Mouse (Mus musculus): ENCODE data around the gene Cxcl2.

Gene Cxcl2

DNA sequence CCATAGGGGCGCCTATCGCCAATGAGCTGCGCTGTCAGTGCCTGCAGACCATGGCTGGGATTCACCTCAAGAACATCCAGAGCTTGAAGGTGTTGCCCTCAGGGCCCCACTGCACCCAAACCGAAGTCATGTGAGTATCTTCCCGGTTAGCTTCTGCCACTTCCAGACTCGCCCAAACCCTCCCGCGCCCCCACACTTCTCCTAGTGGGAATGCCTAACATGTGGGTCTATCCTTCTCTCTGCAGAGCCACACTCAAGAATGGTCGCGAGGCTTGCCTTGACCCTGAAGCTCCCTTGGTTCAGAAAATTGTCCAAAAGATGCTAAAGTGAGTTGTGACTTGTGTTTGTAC, 12.2 kb upstream of the Cxcl2 start:
- DNase-seq (ENCODE audit: low read depth in 2 of 2, low spot score in 2 of 2) = no peak

DNA sequence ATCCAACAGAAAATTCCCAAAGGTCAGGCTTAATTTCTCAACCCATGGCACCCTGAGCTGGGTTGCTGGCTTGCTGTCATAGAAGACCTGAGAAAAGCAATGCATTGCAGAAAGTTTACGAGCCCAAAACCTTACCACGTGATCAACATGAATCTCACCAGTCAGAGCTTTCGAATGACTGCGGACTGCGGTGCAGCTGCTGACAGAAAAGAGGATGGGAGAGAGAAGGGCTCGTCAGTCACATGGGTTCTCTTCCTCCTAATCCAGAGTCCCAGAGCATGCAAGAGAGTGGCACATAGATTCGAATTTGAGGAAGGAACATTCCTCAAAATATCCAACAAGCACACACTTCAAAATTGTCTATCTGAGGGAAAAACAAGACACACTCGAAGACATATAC, 9.4 kb upstream of the Cxcl2 start:
- no peak for DNase-seq (ENCODE audit: low read depth in 2 of 2, low spot score in 2 of 2)

GRCm38 (mm10) chr5:90897429-90897828, 6.2 kb upstream of the Cxcl2 start:
- no peak for DNase-seq (ENCODE audit: low read depth in 2 of 2, low spot score in 2 of 2)

DNA sequence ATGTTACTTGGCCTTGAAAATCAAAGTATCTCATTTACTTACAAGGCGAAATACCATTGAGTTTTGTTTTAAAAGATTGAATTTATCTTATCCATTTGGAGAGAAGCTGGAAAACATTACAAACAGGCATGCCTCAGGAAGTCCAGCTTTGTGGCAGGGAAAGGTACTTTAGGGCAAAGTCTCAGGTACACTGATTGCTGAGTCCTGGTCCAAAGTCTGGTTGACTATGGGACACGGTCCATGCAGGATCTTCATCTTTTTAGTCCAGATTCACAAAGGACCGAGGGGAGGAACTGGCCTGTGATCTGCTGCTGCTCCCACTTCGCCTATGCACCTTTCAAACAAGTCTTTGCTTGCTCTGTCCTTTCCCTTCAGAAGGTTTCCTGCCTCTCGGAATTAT, 4.4 kb upstream of the Cxcl2 start:
- no peak for DNase-seq (ENCODE audit: low read depth in 2 of 2, low spot score in 2 of 2)

GRCm38 (mm10) chr5:90900147-90900546, 3.5 kb upstream of the Cxcl2 start:
- no peak for DNase-seq (ENCODE audit: low read depth in 2 of 2, low spot score in 2 of 2)

- no peak for DNase-seq (ENCODE audit: low read depth in 2 of 2, low spot score in 2 of 2)
Observed at GRCm38 (mm10) chr5:90900688-90901087, 3.0 kb upstream of the Cxcl2 start.

GRCm38 (mm10) chr5:90902380-90903260, 1.1 kb upstream of the Cxcl2 start:
- DNase-seq (ENCODE audit: low read depth in 2 of 2, low spot score in 2 of 2) = no peak

GRCm38 (mm10) chr5:90908983-90909382, 5.3 kb downstream of the Cxcl2 start:
- DNase-seq (ENCODE audit: low read depth in 2 of 2, low spot score in 2 of 2) = peak in 1 of 2 experiments; percentile 31

DNA sequence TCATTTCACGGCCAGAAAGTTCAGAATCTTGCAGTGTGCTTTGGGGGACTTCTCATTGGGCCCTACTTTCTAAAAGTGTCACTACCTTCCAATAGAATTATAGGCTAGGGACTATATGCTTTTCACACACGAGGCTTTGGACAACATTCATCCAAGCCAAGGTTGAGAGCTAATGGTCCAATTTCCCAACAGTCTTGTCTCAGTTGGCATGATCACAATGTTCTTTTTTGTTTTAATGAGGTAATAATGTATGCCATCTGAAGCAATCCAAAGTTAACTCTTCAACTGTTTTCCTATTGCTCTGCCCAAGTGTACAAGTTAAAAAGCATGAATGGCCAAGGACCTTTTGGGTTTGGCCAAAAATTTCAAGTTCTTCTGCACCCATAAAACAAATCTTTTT, 15.8 kb downstream of the Cxcl2 start:
- no peak for DNase-seq (ENCODE audit: low read depth in 2 of 2, low spot score in 2 of 2)

- DNase-seq (ENCODE audit: low read depth in 2 of 2, low spot score in 2 of 2) = no peak
Observed at GRCm38 (mm10) chr5:90922958-90923357, 19.3 kb downstream of the Cxcl2 start.

DNA sequence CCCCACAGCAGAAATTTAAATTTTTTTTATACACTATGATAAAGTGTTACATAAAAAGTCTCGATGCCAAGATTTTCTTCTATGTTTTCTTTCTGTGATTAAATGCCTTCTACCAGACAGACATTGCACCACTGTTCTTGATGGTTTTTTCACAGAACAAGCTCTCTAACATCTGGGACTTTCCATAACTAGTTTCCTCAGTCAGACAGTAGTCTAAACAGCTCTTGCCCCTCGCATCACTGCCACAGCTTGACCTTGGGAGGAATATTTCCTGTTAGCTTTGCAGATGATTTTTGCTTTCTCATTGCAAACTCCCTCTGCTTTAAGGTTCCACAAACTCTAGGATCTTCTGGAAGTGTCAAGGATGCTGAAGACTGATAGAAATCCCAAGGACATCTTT, 26.9 kb downstream of the Cxcl2 start:
- DNase-seq (ENCODE audit: low read depth in 2 of 2, low spot score in 2 of 2) = no peak

- DNase-seq (ENCODE audit: low read depth in 2 of 2, low spot score in 2 of 2) = peak; percentile 53 to 59
Observed at GRCm38 (mm10) chr5:90930971-90931851, 27.5 kb downstream of the Cxcl2 start, which contains the start of gene Mthfd2l. TSS of gene Mthfd2l (plus strand) at chr5:90931117.

- no peak for DNase-seq (ENCODE audit: low read depth in 2 of 2, low spot score in 2 of 2)
Observed at GRCm38 (mm10) chr5:90931911-90932310, 28.2 kb downstream of the Cxcl2 start.

DNA sequence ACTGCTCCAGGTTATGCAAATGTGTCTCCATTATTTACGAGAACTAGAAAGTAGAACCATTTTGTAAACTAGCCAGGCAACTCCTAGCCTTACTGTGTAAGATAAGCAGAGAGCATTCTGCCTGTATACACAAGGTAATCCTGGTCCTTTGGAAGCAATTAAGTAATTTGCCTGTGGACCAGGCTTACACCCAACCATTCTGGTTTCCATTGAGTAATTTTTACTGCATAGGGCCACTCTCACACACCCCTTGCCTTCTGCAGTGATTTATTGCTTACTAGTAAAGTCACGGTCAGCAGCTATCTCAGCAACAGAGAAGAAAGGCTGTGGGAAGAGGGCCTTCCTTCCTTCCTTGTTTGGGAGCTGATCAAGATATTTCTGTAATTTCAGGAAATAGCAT, 33.0 kb downstream of the Cxcl2 start:
- no peak for DNase-seq (ENCODE audit: low read depth in 2 of 2, low spot score in 2 of 2)

DNA sequence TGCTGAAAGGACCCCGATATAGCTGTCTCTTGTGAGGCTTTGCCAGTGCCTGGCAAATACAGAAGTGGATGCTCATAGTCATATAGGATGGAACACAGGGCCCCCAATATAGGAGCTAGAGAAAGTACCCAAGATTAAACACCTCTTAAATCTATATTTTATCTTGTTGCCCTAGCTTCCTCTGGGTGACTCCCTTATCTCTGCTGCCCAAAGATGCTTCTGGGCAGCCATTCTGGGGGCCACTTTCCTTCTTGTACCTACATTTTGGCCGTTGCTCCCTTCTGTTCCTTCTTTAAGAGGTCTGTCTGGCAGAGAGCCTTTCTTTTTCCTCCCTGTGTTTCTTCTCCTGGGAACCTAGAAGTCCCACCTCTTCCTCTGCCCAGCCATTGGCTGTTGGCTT, 41.8 kb downstream of the Cxcl2 start:
- no peak for DNase-seq (ENCODE audit: low read depth in 2 of 2, low spot score in 2 of 2)

- no peak for DNase-seq (ENCODE audit: low read depth in 2 of 2, low spot score in 2 of 2)
Observed at GRCm38 (mm10) chr5:90949499-90949898, 45.8 kb downstream of the Cxcl2 start.

DNA sequence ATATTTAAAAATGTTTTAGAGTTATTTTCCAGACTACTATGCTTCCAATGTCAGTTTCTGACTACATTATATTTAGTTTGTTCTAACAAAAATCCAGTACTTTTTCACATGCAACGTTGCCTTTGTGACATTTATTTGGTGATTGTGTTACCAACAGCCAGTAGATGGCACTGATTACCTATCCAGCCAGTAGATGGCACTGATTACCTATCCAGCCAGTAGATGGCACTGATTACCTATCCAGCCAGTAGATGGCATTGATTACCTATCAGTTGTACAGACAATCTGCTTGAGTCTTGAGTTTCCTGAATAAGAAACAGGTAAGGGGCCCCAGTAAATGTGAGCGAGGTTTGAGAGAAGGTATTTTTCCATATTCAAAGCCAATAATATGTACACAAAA, 47.8 kb downstream of the Cxcl2 start:
- DNase-seq (ENCODE audit: low read depth in 2 of 2, low spot score in 2 of 2) = peak; percentile 18 to 51

DNA sequence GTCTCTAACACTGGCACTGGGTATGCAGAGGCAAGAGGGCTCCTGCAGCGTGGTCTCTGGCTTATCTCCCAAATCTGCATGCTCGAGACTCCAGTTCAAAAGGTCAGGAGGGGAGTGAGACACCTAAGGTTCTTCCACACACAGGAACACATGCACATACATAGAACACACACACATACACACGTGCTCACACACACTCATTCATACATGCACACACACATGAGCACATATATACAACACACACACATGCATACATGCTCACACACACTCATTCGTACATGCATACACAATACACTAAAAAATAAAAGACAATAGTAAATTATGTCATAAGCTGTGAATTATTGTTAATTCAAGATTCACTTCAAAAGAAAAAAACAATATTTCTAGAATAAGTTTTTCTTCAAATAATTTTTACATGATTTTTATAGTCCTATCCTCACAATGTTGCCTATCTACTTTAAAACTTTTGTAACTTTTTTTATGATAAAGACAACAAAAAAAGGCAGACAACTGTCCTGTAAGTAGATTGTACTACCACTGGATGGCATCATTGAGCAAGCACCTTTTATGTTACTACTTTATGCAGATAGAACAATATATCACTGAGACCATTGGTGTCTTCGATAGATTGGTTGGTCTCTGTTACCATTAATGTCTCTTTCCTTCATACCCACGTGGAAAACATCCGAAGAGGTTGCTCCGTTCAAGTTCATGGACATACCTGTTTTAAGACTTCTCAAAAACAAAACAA, 49.2 kb downstream of the Cxcl2 start:
- peak in 1 of 2 experiments; percentile 4 for DNase-seq (ENCODE audit: low read depth in 2 of 2, low spot score in 2 of 2)

Data from CD8-positive naive resting alpha-beta T cell, adult 2 months (primary cell).